Mouse (Mus musculus) spleen, adult 2 months (tissue): ENCODE results near the gene Nkx1-2. TPM values are rescaled to one million over a fixed set of nuclear protein-coding genes. Genes with fewer than 3 reads are reported as not detected.

ENCODE experiments used
- DNase-seq, 2 experiments: peaks; one replicate each; pipeline versions ENCODE4 v3.0.0 to v3.0.0-alpha.2; 2012 to 2021; ENCODE audit warnings: low spot score in 2 of 2, low read depth in 1 of 2
- H3K27ac ChIP-seq: fragments of 200-500 bp; 2 replicates; pipeline ENCODE4 v1.5.1; 2012; ENCODE audit warnings: low read length, inconsistent platforms; ENCODE audit not compliant: insufficient read depth
- H3K27me3 ChIP-seq: fragments of 200-500 bp; 2 replicates; pipeline ENCODE4 v1.6.1; 2012; ENCODE audit warnings: mild to moderate bottlenecking, moderate library complexity, low read length, inconsistent platforms; ENCODE audit not compliant: control insufficient read depth, insufficient read depth
- H3K36me3 ChIP-seq: fragments of 200-500 bp; 2 replicates; pipeline ENCODE4 v1.6.1; 2012; ENCODE audit warnings: mild to moderate bottlenecking, low read length, inconsistent platforms; ENCODE audit not compliant: control insufficient read depth, insufficient read depth
- H3K4me1 ChIP-seq: fragments of 200-500 bp; 2 replicates; pipeline ENCODE4 v1.6.1; 2011; ENCODE audit warnings: inconsistent platforms; ENCODE audit not compliant: control insufficient read depth, insufficient read depth, insufficient read length
- H3K4me3 ChIP-seq: fragments of 200-500 bp; 2 replicates; pipeline ENCODE4 v1.5.1; 2011; ENCODE audit warnings: mild to moderate bottlenecking, inconsistent platforms; ENCODE audit not compliant: insufficient read depth, insufficient read length; ENCODE audit errors: extremely low read depth
- CTCF ChIP-seq: fragments of 200-500 bp; IDR thresholded peaks from 2 replicates; pipeline ENCODE4 v1.5.1; 2011; ENCODE audit warnings: mild to moderate bottlenecking, inconsistent platforms; ENCODE audit not compliant: insufficient read depth, insufficient read length, insufficient replicate concordance; ENCODE audit errors: extremely low read depth
- POLR2A ChIP-seq: fragments of 200-500 bp; IDR thresholded peaks from 2 replicates; pipeline ENCODE4 v1.6.1; 2011; ENCODE audit warnings: low read depth, low read length, inconsistent platforms
- WGBS: fragments of 180-500 bp; shearing (Covaris S2); methylation state at CpG from one replicate; pipeline ENCODE4 v1.1.7; 2018; 5-methylcytosine and 5-hydroxymethylcytosine counted together
- polyA plus RNA-seq: library from polyadenylated mRNA; depleted of rRNA; stranded (reverse); fragments of >200 nt; gene quantifications from 2 replicates; pipeline ENCODE4 v1.2.3, GENCODE M21; 2012; rRNA removed

Nkx1-2 gene
- polyA plus RNA-seq, result 0.14 and 0.19 TPM in 2 replicates

- no peak within 1 kb of the TSS for H3K27ac ChIP-seq
- no peak for DNase-seq
- peaks cover 2% of the 10 kb centered on the region for H3K4me1 ChIP-seq
- TF ChIP-seq CTCF, result no peak
- no peak for TF ChIP-seq POLR2A
- H3K36me3 ChIP-seq, result no peaks in the 10 kb centered on the region
- no peak within 1 kb of the TSS; the same call in 1 of the 2 replicates for H3K4me3 ChIP-seq
- peaks cover 14% of the 10 kb centered on the region for H3K27me3 ChIP-seq
- WGBS, result 3% methylated on average over 49 of the region's 52 CpGs
Measured at GRCm38 (mm10) chr7:132599071-132599975, at the start of gene Nkx1-2. Nkx1-2 (minus strand) TSS chr7:132599637.

- no peak for DNase-seq
- H3K4me1 ChIP-seq, result no peaks in the 10 kb centered on the region
- no peak overlapping the region for H3K4me3 ChIP-seq
- 88% methylated on average over 1 of the region's 1 CpGs for WGBS
- H3K27me3 ChIP-seq, result no peaks in the 10 kb centered on the region
- TF ChIP-seq CTCF (no peak), POLR2A (no peak)
- no peaks in the 10 kb centered on the region for H3K36me3 ChIP-seq
- H3K27ac ChIP-seq, result no peak overlapping the region
Measured at GRCm38 (mm10) chr7:132646514-132646913, 47.1 kb upstream of the Nkx1-2 start.

DNA sequence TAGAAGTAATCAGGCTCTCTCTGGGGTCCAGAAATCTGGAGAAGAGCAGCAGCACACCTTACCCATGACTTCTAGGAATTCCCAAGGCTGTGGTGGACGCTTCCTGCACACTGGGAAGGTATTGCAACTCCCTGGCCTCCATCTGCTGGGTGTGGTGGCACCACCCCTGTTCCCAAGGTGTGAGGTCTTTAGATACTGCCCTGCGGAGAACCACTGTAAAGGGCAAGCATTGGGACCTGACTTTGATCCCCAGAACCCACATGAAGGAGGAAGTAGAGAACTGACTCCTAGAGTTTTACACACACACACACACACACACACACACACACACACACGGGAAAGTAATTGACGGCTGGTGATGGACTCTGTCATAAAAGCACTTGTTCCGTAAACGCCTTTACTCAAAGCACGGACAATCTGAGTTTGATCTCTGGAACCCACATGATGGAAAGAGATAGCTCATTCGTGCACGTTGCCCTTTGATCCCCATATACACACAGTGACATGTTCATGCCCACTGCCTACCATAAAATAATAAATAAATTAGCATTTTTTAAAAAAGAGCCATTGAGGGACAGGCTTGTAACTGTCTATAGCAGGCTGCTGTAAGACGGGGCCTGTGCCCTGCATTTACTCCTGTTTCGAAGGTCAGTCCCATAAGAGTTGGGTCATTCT, 45.3 kb upstream of the Nkx1-2 start:
- Histone ChIP-seq H3K4me3 (no peak overlapping the region), H3K27ac (no peak overlapping the region), H3K4me1 (no peaks in the 10 kb centered on the region), H3K27me3 (no peaks in the 10 kb centered on the region), H3K36me3 (no peaks in the 10 kb centered on the region)
- TF ChIP-seq POLR2A, result no peak
- TF ChIP-seq CTCF, result no peak
- 85% methylated on average over 11 of the region's 11 CpGs for WGBS
- no peak for DNase-seq

- DNase-seq, result no peak
- TF ChIP-seq POLR2A, result no peak
- 100% methylated on average over 1 of the region's 1 CpGs for WGBS
- Histone ChIP-seq H3K27me3 (no peaks in the 10 kb centered on the region), H3K4me3 (no peak overlapping the region), H3K36me3 (no peaks in the 10 kb centered on the region), H3K4me1 (no peaks in the 10 kb centered on the region), H3K27ac (no peak overlapping the region)
Measured at GRCm38 (mm10) chr7:132641606-132642005, 42.2 kb upstream of the Nkx1-2 start.

- no peak overlapping the region for H3K27ac ChIP-seq
- DNase-seq, result no peak
- TF ChIP-seq POLR2A (no peak), CTCF (no peak)
- no peaks in the 10 kb centered on the region for H3K27me3 ChIP-seq
- no peaks in the 10 kb centered on the region for H3K4me1 ChIP-seq
- no peaks in the 10 kb centered on the region for H3K36me3 ChIP-seq
- no peak overlapping the region for H3K4me3 ChIP-seq
- 82% methylated on average over 9 of the region's 9 CpGs for WGBS
Measured at GRCm38 (mm10) chr7:132640946-132641345, 41.5 kb upstream of the Nkx1-2 start.

- H3K4me3 ChIP-seq, result no peak overlapping the region
- H3K27ac ChIP-seq, result no peak overlapping the region
- H3K36me3 ChIP-seq, result no peaks in the 10 kb centered on the region
- TF ChIP-seq POLR2A (no peak), CTCF (peak; percentile 43; the same call in 1 of the 2 replicates)
- H3K4me1 ChIP-seq, result no peaks in the 10 kb centered on the region
- no peaks in the 10 kb centered on the region for H3K27me3 ChIP-seq
- WGBS, result 71% methylated on average over 12 of the region's 12 CpGs
- DNase-seq, result no peak
Measured at GRCm38 (mm10) chr7:132638446-132639087, 39.1 kb upstream of the Nkx1-2 start.
